Mouse (Mus musculus): ENCODE measurements at regions not wholly inside any gene's neighbourhood (a gene's known extent, or its start where the extent isn't known, plus 50 kb on each side); places are given as distances from the start of the nearest gene placed in this dataset.

GRCm38 (mm10) chrX:136321692-136322091 is 51.6 kb downstream of the Bex3 start:
- DNase-seq (ENCODE audit: low spot score in 2 of 2), result peak; percentile 22 to 67

- DNase-seq (ENCODE audit: low spot score in 2 of 2), result no peak
Measured at GRCm38 (mm10) chrX:136365809-136366208, 95.8 kb downstream of the Bex3 start.
